Mouse (Mus musculus) ovary, adult 18-20 months (tissue): ENCODE results near the gene Olfr1061.
"Not testable (repeated sequence)": the region's sequence is repeated elsewhere in the genome, so short reads cannot be mapped to it uniquely, and the experiment has no call there.

Experiments used
- DNase-seq: peaks from one replicate; pipeline ENCODE4 v3.0.0; 2022; ENCODE audit warnings: low spot score, mixed read lengths

Olfr1061 gene

GRCm38 (mm10) chr2:86413950-86414349, at the start of gene Olfr1061:
Gene Olfr1061 (minus strand): TSS chr2:86414050.
- no peak for DNase-seq

DNA sequence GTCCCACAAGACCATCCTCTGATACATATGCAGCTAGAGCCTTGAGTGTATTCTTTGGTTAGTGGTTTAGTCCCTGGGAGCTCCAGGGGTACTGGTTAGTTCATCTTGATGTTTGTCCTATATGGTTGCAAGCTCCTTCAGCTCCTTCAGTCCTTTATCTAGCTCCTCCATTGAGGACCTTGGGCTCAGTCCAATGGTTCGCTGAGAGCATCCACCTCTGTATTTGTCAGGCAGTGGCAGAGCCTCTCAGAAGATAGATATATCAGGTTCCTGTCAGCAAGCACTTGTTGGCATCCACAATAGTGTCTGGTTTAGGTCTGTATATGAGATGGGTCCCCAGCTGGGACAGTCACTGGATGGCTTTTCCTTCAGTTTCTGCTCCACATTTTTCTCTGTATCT, 46.6 kb upstream of the Olfr1061 start:
- no peak for DNase-seq

- DNase-seq = no peak
Measured at GRCm38 (mm10) chr2:86456169-86456568, 42.3 kb upstream of the Olfr1061 start, which contains the start of gene Olfr1066. Gene Olfr1066 (minus strand): TSS chr2:86456269.

DNA sequence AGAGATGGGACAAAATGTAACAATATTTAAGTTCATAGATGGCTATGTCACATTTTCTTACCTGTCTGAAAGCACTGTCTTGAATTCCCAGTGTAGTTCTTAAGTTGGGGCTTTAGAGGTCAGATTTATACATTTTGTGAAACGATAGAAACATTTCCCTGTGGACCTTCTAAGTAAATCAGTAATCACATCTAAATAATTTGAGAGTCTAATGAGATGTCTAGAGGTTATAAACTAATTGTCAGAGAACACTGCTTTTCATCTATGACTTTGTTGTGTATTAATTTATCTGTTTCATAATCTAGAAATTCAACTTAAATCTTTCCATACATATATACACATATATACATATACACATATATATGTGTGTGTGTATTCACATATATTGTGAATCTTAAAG, 36.6 kb upstream of the Olfr1061 start, which contains the start of gene Olfr1065:
Gene Olfr1065 (minus strand): TSS at position 101 of the 400 bp plus-strand sequence.
- not testable (repeated sequence) for DNase-seq

DNA sequence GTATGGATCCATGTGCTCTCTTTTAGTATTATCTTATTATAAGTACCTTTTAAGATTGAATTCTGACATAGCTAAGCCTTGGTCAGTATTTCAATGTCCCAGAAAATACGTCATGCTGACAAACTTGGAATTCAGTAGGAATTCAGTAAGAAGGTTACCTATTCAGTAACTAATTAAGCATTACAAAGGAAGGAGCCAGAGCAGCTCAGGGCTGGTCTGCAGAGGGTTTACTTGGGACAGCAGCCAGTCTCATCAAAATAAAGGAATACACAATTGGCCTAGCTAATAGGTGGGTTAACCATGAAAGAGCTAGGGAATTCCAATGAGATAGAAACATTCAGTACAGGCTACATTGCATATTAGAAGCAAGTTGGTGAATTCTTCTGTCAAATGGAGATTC, 28.3 kb upstream of the Olfr1061 start:
- DNase-seq = not testable (repeated sequence)

GRCm38 (mm10) chr2:86428511-86428910, 14.7 kb upstream of the Olfr1061 start:
- not testable (repeated sequence) for DNase-seq

GRCm38 (mm10) chr2:86426649-86427048, 12.8 kb upstream of the Olfr1061 start, which contains the start of gene Olfr1062:
Gene Olfr1062 (minus strand): TSS chr2:86426749.
- DNase-seq = not testable (repeated sequence)

DNA sequence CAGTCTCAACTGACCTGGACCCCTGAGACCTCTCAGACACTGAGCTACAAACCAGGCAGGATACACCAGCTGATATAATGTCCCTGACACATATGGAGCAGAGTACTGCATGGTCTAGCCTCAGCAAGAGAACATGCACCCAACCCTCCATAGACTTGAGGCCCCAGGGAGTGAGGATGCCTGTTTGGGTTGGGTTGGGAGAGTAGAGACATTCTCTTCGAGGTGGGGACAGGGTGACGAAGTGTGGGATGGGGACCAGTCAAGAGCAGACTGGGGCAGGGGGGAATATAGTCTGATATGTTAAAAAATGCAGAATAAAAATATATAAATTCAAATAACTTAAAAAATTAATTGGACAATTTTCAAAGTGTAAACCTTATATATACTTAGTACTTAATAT, 18.7 kb downstream of the Olfr1061 start:
- DNase-seq = no peak

DNA sequence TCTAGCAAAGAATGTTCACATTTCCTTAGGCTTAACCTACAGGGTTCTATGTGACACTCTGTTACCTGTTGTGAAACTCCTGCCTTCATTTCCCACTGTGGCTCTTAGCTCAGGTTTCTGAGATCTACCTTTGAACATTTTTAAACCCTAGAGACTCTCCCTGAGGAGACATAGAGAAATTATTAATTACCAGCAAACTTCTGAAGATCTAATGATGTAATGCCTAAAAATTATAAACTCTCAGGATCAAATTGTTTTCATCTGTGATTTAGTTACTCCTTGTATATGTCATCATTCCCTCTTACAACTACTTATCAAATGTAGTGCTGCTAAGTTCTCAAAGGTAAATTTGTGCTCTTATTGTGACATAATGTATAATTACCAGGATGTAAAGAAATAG, 25.4 kb downstream of the Olfr1061 start, which contains the start of gene Olfr1058:
Gene Olfr1058 (minus strand): TSS at position 101 of the 400 bp plus-strand sequence.
- not testable (repeated sequence) for DNase-seq

GRCm38 (mm10) chr2:86378293-86378692, 35.6 kb downstream of the Olfr1061 start, which contains the start of gene Olfr1057:
Gene Olfr1057 (minus strand): TSS chr2:86378393.
- DNase-seq = no peak

DNA sequence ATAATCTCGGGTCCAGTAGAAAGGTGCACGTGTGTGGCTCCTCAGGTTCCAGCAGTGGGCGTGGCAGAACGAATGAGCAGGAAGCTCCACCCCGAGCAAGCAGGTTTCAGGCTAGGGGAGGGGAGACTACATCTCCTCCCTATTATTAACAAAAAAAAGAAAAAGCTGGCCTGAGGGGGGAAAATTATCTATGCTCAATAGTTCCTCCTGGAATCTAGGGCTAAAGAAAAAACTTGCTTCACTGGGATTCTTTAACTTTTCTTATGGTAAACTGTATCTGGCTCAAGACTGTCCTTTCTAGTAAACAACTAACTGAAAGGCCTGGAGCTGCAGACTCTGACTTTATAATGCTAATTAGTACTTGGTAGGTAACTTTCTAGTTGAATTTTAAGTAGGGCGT, 47.5 kb downstream of the Olfr1061 start:
- not testable (repeated sequence) for DNase-seq
